Mouse (Mus musculus) olfactory bulb, adult 2 months (tissue): Measurements from ENCODE around the gene Shc1.

Experiments used
- CTCF ChIP-seq: fragments of 200-500 bp; IDR thresholded peaks from 2 replicates; pipeline ENCODE4 v1.5.1; 2012; ENCODE audit warnings: low read depth, mild to moderate bottlenecking, low read length, moderate library complexity; ENCODE audit not compliant: insufficient read depth
- POLR2A ChIP-seq: fragments of 200-500 bp; IDR thresholded peaks from 2 replicates; pipeline ENCODE4 v1.6.1; 2012; ENCODE audit warnings: mild to moderate bottlenecking, low read depth, low read length, moderate library complexity; ENCODE audit not compliant: insufficient read depth

GRCm38 (mm10) chr3:89393605-89394004 is 24.6 kb upstream of the Shc1 start:
- TF ChIP-seq CTCF = no peak
- TF ChIP-seq POLR2A = peak; percentile 58
